In the genomic region with DNA sequence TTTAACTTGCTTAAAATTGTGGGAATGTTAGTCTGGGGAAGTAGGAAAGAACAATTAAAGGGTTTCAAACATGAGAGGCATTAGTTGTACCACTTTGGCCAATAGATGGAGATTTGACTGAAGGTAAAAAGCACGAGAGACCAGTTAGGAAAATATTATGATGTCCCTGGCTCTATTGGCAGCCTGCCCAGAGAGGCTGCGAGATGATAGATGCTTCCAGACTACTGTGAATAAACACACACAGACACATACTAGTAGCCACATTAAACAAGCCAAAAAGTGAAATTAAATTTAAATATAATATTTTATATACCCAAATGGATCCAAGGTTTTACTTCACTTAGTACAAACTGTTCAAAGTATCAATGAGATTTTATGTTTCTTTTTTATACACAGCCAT, we compare ENCODE assay signal across 15 mouse cellular contexts.
A peak's percentile ranks its signal among the peaks of the same experiment; 100 is the strongest.
DNase-seq lines count a peak whose midpoint lies in the region; ATAC-seq and TF ChIP-seq lines count a peak whose summit lies in the region.
"Had no signal": no experiment of that assay in that cellular context is flagged by ENCODE, and none has a peak within 500 bp of the region (broad histone marks: within the 10 kb centered on the region; RNA-seq: fewer than 3 reads in every experiment).

No protein-coding gene starts in this region.

- H3K27ac ChIP-seq in heart, embryonic 11.5 days (ENCODE audit: low read depth, low read length): no peak overlapping the region
- H3K27ac ChIP-seq: kidney, embryonic 15.5 days; limb, embryonic 10.5 days; liver, embryonic 15.5 days; midbrain, embryonic 12.5 days; stomach, embryonic 15.5 days had no signal

- H3K27me3 ChIP-seq in heart, embryonic 11.5 days (ENCODE audit: control insufficient read depth, insufficient read depth, low read length): no peaks in the 10 kb centered on the region
- H3K27me3 ChIP-seq: liver, embryonic 15.5 days; midbrain, embryonic 12.5 days; stomach, embryonic 15.5 days had no signal

- no peaks in the 10 kb centered on the region for H3K4me1 ChIP-seq in heart, embryonic 11.5 days (ENCODE audit: control insufficient read depth, insufficient read depth, low read length)
- no peaks in the 10 kb centered on the region for H3K4me1 ChIP-seq in lung, adult 2 months (ENCODE audit: control insufficient read depth, insufficient read depth, low read length)
- H3K4me1 ChIP-seq: kidney, embryonic 15.5 days; limb, embryonic 10.5 days; liver, embryonic 15.5 days; midbrain, embryonic 12.5 days; stomach, embryonic 15.5 days had no signal

- no peaks in the 10 kb centered on the region for H3K36me3 ChIP-seq in heart, embryonic 11.5 days (ENCODE audit: control insufficient read depth, insufficient read depth, low read length)
- H3K36me3 ChIP-seq: kidney, embryonic 15.5 days; limb, embryonic 10.5 days; liver, embryonic 15.5 days; midbrain, embryonic 12.5 days; stomach, embryonic 15.5 days had no signal

- intact Hi-C loops in heart, postnatal 14 days (cut with DNase I): no loop called here

- no peak for TF ChIP-seq POLR2A in lung, adult 2 months (IDR thresholded peaks at IDR 0.05; ENCODE audit: borderline replicate concordance, extremely low read depth, low read depth, low read length)

- no peak overlapping the region for H3K9ac ChIP-seq in heart, embryonic 11.5 days (ENCODE audit: low read depth, low read length)
- H3K9ac ChIP-seq: kidney, embryonic 15.5 days; liver, embryonic 15.5 days; midbrain, embryonic 12.5 days; stomach, embryonic 15.5 days had no signal

- no peak overlapping the region for H3K4me2 ChIP-seq in heart, embryonic 11.5 days
- H3K4me2 ChIP-seq: kidney, embryonic 15.5 days; liver, embryonic 15.5 days; midbrain, embryonic 12.5 days; stomach, embryonic 15.5 days had no signal

- WGBS in heart, embryonic 11.5 days (ENCODE audit: insufficient replicate concordance): 23% methylated on average over 2 of the region's 2 CpGs
- WGBS in lung, adult 2 months: 18% methylated on average over 2 of the region's 2 CpGs

- no peak overlapping the region for H3K4me3 ChIP-seq in heart, embryonic 11.5 days (ENCODE audit: low read depth, low read length)
- no peak overlapping the region for H3K4me3 ChIP-seq in lung, adult 2 months (replicated peaks; ENCODE audit: extremely low read depth, low read depth, low read length)
- H3K4me3 ChIP-seq: kidney, embryonic 15.5 days; limb, embryonic 10.5 days; liver, embryonic 15.5 days; midbrain, embryonic 12.5 days; stomach, embryonic 15.5 days had no signal

- no peak for TF ChIP-seq CTCF in lung, adult 2 months (IDR thresholded peaks at IDR 0.05; ENCODE audit: insufficient read depth, low read length)

- no peaks in the 10 kb centered on the region for H3K9me3 ChIP-seq in heart, embryonic 11.5 days (replicated peaks; ENCODE audit: control insufficient read depth, low read length)
- H3K9me3 ChIP-seq: kidney, embryonic 15.5 days; limb, embryonic 10.5 days; liver, embryonic 15.5 days; midbrain, embryonic 12.5 days; stomach, embryonic 15.5 days had no signal

- DNase-seq in heart, postnatal 14 days: peak; percentile 3 to 7
- DNase-seq in lung, postnatal 36 days: peak; percentile 8
- no peak for DNase-seq in lung, adult 2 months
- peak; percentile 25 for DNase-seq in Muller cell, postnatal 12 days (ENCODE audit: inconsistent ontology term)
- peak; percentile 49 for DNase-seq in adrenal gland, postnatal 10 days
- DNase-seq in retina, embryonic 14.5 days (ENCODE audit: low spot score): no peak
- DNase-seq: layer of hippocampus, adult 9-11 months; thymus, postnatal 14 days had no signal

- ATAC-seq in heart, embryonic 11.5 days (replicated peaks; ENCODE audit: insufficient number of reproducible peaks, low FRiP score, low TSS enrichment): no peak
- ATAC-seq: hindbrain, embryonic 16.5 days had no signal

Comparison
In these comparisons a context has a peak if more than half of its experiments do, and no peak if none do; other contexts are left out.
1. DNase-seq: peak in heart, postnatal 14 days (2 of 2), lung, postnatal 36 days (single experiment), Muller cell, postnatal 12 days (single experiment) and adrenal gland, postnatal 10 days (single experiment); none in lung, adult 2 months (single experiment) and retina, embryonic 14.5 days (single experiment).